Mouse (Mus musculus) CH12.LX (cell line): ENCODE results near the gene Tmem170b.

ENCODE experiments used
- EP300 ChIP-seq: IDR thresholded peaks from 2 replicates; pipeline ENCODE4 v1.6.1; 2011; ENCODE audit warnings: low read length, improper control_type of control experiment
- MAFK ChIP-seq: IDR thresholded peaks from 2 replicates; pipeline ENCODE4 v1.6.1; 2011; ENCODE audit warnings: low read length, improper control_type of control experiment; ENCODE audit not compliant: insufficient replicate concordance
- POLR2A ChIP-seq: IDR thresholded peaks from 2 replicates; pipeline ENCODE4 v1.6.1; 2011; ENCODE audit warnings: low read depth, mild to moderate bottlenecking, improper control_type of control experiment, low read length
- ZMIZ1 ChIP-seq: IDR thresholded peaks from 2 replicates; pipeline ENCODE4 v1.6.1; 2012; ENCODE audit warnings: low read depth, mild to moderate bottlenecking, inconsistent platforms, low read length, improper control_type of control experiment

DNA sequence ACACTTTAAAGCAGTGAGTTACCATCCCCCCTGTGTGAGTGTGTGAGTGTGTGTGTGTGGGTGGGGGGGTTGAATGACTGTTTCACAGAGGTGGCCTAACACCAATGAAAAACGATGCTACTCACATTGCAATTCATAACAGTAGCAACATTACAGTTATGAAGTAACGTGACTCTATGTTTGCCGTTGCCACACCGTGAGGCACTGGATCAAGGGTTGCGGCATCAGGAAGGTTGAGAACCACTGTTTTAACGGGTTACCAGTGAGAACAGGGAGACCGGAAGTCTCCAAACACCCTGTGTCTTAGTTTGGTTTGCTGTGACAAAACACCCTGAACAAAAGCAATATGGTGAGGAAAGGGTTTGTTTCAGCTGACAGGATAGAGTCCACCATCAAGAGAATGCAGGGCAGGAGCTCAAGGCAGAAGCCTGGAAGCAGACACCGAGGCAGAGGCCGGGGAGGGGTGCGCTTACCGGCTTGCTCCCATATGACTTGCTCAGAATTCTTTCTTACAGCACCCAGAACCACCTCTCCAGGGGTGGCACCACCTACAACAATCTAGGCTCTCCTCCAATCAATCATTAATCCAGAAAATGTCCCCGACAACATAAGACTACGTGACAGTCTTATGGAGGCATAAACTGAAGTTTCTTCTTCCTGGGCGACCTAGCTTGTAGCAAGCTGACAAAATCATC, 57.9 kb downstream of the Tmem170b start:
- no peak for TF ChIP-seq POLR2A
- TF ChIP-seq ZMIZ1, result no peak
- no peak for TF ChIP-seq EP300
- no peak for TF ChIP-seq MAFK
